In genomic region chr14:100618793-100619655, GRCm38 (mm10) we compare ENCODE assay signal across 13 mouse cellular contexts.
DNase-seq lines count a peak whose midpoint lies in the region; ATAC-seq lines count a peak whose summit lies in the region.
"Had no signal": no experiment of that assay in that cellular context is flagged by ENCODE, and none has a peak within 500 bp of the region (broad histone marks: within the 10 kb centered on the region; RNA-seq: fewer than 3 reads in every experiment).

No protein-coding gene starts in this region.

- H3K27me3 ChIP-seq in embryonic facial prominence, embryonic 14.5 days (replicated peaks; ENCODE audit: control insufficient read depth, insufficient read depth, low read length), result no peaks in the 10 kb centered on the region
- H3K27me3 ChIP-seq in hindbrain, embryonic 13.5 days, result no peaks in the 10 kb centered on the region
- H3K27me3 ChIP-seq in midbrain, embryonic 14.5 days (ENCODE audit: control insufficient read depth, insufficient read depth, low read length), result no peaks in the 10 kb centered on the region
- H3K27me3 ChIP-seq: heart, embryonic 12.5 days; intestine, embryonic 15.5 days; limb, embryonic 15.5 days; Patski had no signal

- no peaks in the 10 kb centered on the region for H3K9me3 ChIP-seq in embryonic facial prominence, embryonic 14.5 days (ENCODE audit: control insufficient read depth, low read length)
- H3K9me3 ChIP-seq in hindbrain, embryonic 13.5 days, result no peaks in the 10 kb centered on the region
- no peaks in the 10 kb centered on the region for H3K9me3 ChIP-seq in midbrain, embryonic 14.5 days (ENCODE audit: control insufficient read depth, low read length)
- H3K9me3 ChIP-seq: heart, embryonic 12.5 days; intestine, embryonic 15.5 days; limb, embryonic 15.5 days had no signal

- H3K9ac ChIP-seq in embryonic facial prominence, embryonic 14.5 days (ENCODE audit: low read depth, low read length), result no peak overlapping the region
- H3K9ac ChIP-seq in hindbrain, embryonic 13.5 days, result no peak overlapping the region
- H3K9ac ChIP-seq in midbrain, embryonic 14.5 days (replicated peaks; ENCODE audit: low read length), result no peak overlapping the region
- H3K9ac ChIP-seq: heart, embryonic 12.5 days; intestine, embryonic 15.5 days; limb, embryonic 15.5 days had no signal

- no peak overlapping the region for H3K27ac ChIP-seq in embryonic facial prominence, embryonic 14.5 days (replicated peaks; ENCODE audit: low read depth, low read length)
- peak overlapping the region; percentile 55; the same call in 1 of the 2 replicates for H3K27ac ChIP-seq in hindbrain, embryonic 13.5 days
- no peak overlapping the region; the same call in 1 of the 2 replicates for H3K27ac ChIP-seq in midbrain, embryonic 14.5 days (replicated peaks; ENCODE audit: low read depth, low read length)
- H3K27ac ChIP-seq: intestine, embryonic 15.5 days; limb, embryonic 15.5 days had no signal

- no peaks in the 10 kb centered on the region for H3K36me3 ChIP-seq in embryonic facial prominence, embryonic 14.5 days (ENCODE audit: control insufficient read depth, insufficient read depth, low read length)
- no peaks in the 10 kb centered on the region for H3K36me3 ChIP-seq in hindbrain, embryonic 13.5 days
- no peaks in the 10 kb centered on the region for H3K36me3 ChIP-seq in midbrain, embryonic 14.5 days (ENCODE audit: control insufficient read depth, insufficient read depth, low read length)
- H3K36me3 ChIP-seq: heart, embryonic 12.5 days; intestine, embryonic 15.5 days; limb, embryonic 15.5 days had no signal

- WGBS in embryonic facial prominence, embryonic 14.5 days, result 43% methylated on average over 12 of the region's 12 CpGs
- WGBS in hindbrain, embryonic 13.5 days, result 48% methylated on average over 12 of the region's 12 CpGs
- 43% methylated on average over 12 of the region's 12 CpGs for WGBS in midbrain, embryonic 14.5 days

- H3K4me3 ChIP-seq in embryonic facial prominence, embryonic 14.5 days (ENCODE audit: low read depth, low read length), result no peak overlapping the region
- no peak overlapping the region for H3K4me3 ChIP-seq in hindbrain, embryonic 13.5 days
- H3K4me3 ChIP-seq in midbrain, embryonic 14.5 days (replicated peaks; ENCODE audit: low read depth, low read length), result no peak overlapping the region
- H3K4me3 ChIP-seq: heart, embryonic 12.5 days; intestine, embryonic 15.5 days; limb, embryonic 15.5 days had no signal

- peak; percentile 74 for ATAC-seq in embryonic facial prominence, embryonic 14.5 days (ENCODE audit: low read depth)
- peak; percentile 65 for ATAC-seq in hindbrain, embryonic 13.5 days (ENCODE audit: low FRiP score)
- peak; percentile 72 for ATAC-seq in midbrain, embryonic 14.5 days (ENCODE audit: low FRiP score, low TSS enrichment)
- ATAC-seq: intestine, embryonic 15.5 days; Patski had no signal

- H3K4me1 ChIP-seq in embryonic facial prominence, embryonic 14.5 days (ENCODE audit: control insufficient read depth, insufficient read depth, low read length), result no peaks in the 10 kb centered on the region
- H3K4me1 ChIP-seq in hindbrain, embryonic 13.5 days (replicated peaks), result peaks cover 11% of the 10 kb centered on the region; the same call in 1 of the 2 replicates
- no peaks in the 10 kb centered on the region for H3K4me1 ChIP-seq in midbrain, embryonic 14.5 days (ENCODE audit: control insufficient read depth, insufficient read depth, low read length)
- H3K4me1 ChIP-seq: heart, embryonic 12.5 days; intestine, embryonic 15.5 days had no signal

- H3K4me2 ChIP-seq in embryonic facial prominence, embryonic 14.5 days (ENCODE audit: low read depth, low read length), result no peak overlapping the region
- H3K4me2 ChIP-seq in hindbrain, embryonic 13.5 days, result no peak overlapping the region
- H3K4me2 ChIP-seq in midbrain, embryonic 14.5 days (ENCODE audit: low read length), result no peak overlapping the region
- H3K4me2 ChIP-seq: heart, embryonic 12.5 days; intestine, embryonic 15.5 days; limb, embryonic 15.5 days had no signal

- DNase-seq in kidney, postnatal 10 days, result peak; percentile 12
- DNase-seq in kidney, postnatal 25 days, result no peak
- peak; percentile 59 for DNase-seq in embryonic facial prominence, embryonic 14.5 days (ENCODE audit: low spot score)
- peak; percentile 71 for DNase-seq in midbrain, embryonic 14.5 days
- no peak for DNase-seq in adrenal gland, postnatal 14 days
- DNase-seq in frontal cortex, postnatal 10 days (ENCODE audit: low spot score in 2 of 2), result no peak
- DNase-seq in urinary bladder, postnatal 25 days (ENCODE audit: low spot score), result no peak
- DNase-seq: cerebellum, adult 8-10 months had no signal

Comparison
In these comparisons a context has a peak if more than half of its experiments do, and no peak if none do; other contexts are left out.
1. DNase-seq: peak in kidney, postnatal 10 days (single experiment), embryonic facial prominence, embryonic 14.5 days (single experiment) and midbrain, embryonic 14.5 days (single experiment); none in kidney, postnatal 25 days (0 of 2), adrenal gland, postnatal 14 days (single experiment), frontal cortex, postnatal 10 days (0 of 2) and urinary bladder, postnatal 25 days (single experiment).
2. Peak in every context shown above with its lines, with median percentiles within 50 percentile points of each other: ATAC-seq.